Mouse (Mus musculus): ENCODE data around the gene Diexf. TPM values are rescaled to one million over a fixed set of nuclear protein-coding genes. Genes with fewer than 3 reads are reported as not detected.

Diexf gene
- total and polyA plus RNA-seq, 3 experiments = 7.3 to 10.2 (median 7.8) TPM

GRCm38 (mm10) chr1:193145101-193145500 is 15.0 kb upstream of the Diexf start:
- Histone ChIP-seq H3K27ac (no peak overlapping the region), H3K27me3 (ENCODE audit: control insufficient read depth, insufficient read depth, low read length) (no peaks in the 10 kb centered on the region), H3K4me3 (no peak overlapping the region), H3K79me2 (replicated peaks; ENCODE audit: control insufficient read depth, insufficient read depth, low read length) (no peaks in the 10 kb centered on the region), H3K36me3 (ENCODE audit: control insufficient read depth, insufficient read depth, low read length) (no peaks in the 10 kb centered on the region), H3K9ac (ENCODE audit: low read depth, low read length) (no peak overlapping the region), H3K4me1 (ENCODE audit: control insufficient read depth, insufficient read depth, low read length) (no peaks in the 10 kb centered on the region)
- WGBS = 56% methylated on average over 4 of the region's 4 CpGs
- intact Hi-C loops (cut with DNase I) = no loop called here
- TF ChIP-seq EP300 (IDR thresholded peaks at IDR 0.05; ENCODE audit: insufficient read depth, low read depth, low read length) (no peak), CTCF (IDR thresholded peaks at IDR 0.05) (no peak), POLR2A (IDR thresholded peaks at IDR 0.05; ENCODE audit: insufficient read depth, low read depth, low read length) (no peak)
- no peak for DNase-seq

- Histone ChIP-seq H3K27ac (no peak overlapping the region), H3K9ac (ENCODE audit: low read depth, low read length) (no peak overlapping the region), H3K4me3 (no peak overlapping the region), H3K79me2 (replicated peaks; ENCODE audit: control insufficient read depth, insufficient read depth, low read length) (no peaks in the 10 kb centered on the region), H3K27me3 (ENCODE audit: control insufficient read depth, insufficient read depth, low read length) (no peaks in the 10 kb centered on the region), H3K4me1 (ENCODE audit: control insufficient read depth, insufficient read depth, low read length) (no peaks in the 10 kb centered on the region), H3K36me3 (ENCODE audit: control insufficient read depth, insufficient read depth, low read length) (no peaks in the 10 kb centered on the region)
- TF ChIP-seq CTCF (IDR thresholded peaks at IDR 0.05) (no peak), POLR2A (IDR thresholded peaks at IDR 0.05; ENCODE audit: insufficient read depth, low read depth, low read length) (no peak), EP300 (IDR thresholded peaks at IDR 0.05; ENCODE audit: insufficient read depth, low read depth, low read length) (no peak)
- WGBS = 88% methylated on average over 6 of the region's 6 CpGs
- DNase-seq = no peak
- intact Hi-C loops (cut with DNase I) = no loop called here
Observed at GRCm38 (mm10) chr1:193144516-193144915, 14.4 kb upstream of the Diexf start.

- Histone ChIP-seq H3K9ac (ENCODE audit: low read depth, low read length) (no peak overlapping the region), H3K4me3 (no peak overlapping the region), H3K4me1 (ENCODE audit: control insufficient read depth, insufficient read depth, low read length) (no peaks in the 10 kb centered on the region), H3K36me3 (ENCODE audit: control insufficient read depth, insufficient read depth, low read length) (no peaks in the 10 kb centered on the region), H3K27me3 (ENCODE audit: control insufficient read depth, insufficient read depth, low read length) (no peaks in the 10 kb centered on the region), H3K79me2 (replicated peaks; ENCODE audit: control insufficient read depth, insufficient read depth, low read length) (no peaks in the 10 kb centered on the region), H3K27ac (no peak overlapping the region)
- WGBS = 87% methylated on average over 8 of the region's 8 CpGs
- TF ChIP-seq CTCF (IDR thresholded peaks at IDR 0.05) (no peak), EP300 (IDR thresholded peaks at IDR 0.05; ENCODE audit: insufficient read depth, low read depth, low read length) (no peak), POLR2A (IDR thresholded peaks at IDR 0.05; ENCODE audit: insufficient read depth, low read depth, low read length) (no peak)
- intact Hi-C loops (cut with DNase I) = no loop called here
- DNase-seq = no peak
Observed at GRCm38 (mm10) chr1:193142517-193143062, 12.5 kb upstream of the Diexf start.

GRCm38 (mm10) chr1:193141118-193141517 is 11.0 kb upstream of the Diexf start:
- H3K79me2 ChIP-seq (replicated peaks; ENCODE audit: control insufficient read depth, insufficient read depth, low read length) = no peaks in the 10 kb centered on the region
- WGBS = 56% methylated on average over 7 of the region's 7 CpGs
- intact Hi-C loops (cut with DNase I) = no loop called here
- no peak for DNase-seq
- no peaks in the 10 kb centered on the region for H3K4me1 ChIP-seq (ENCODE audit: control insufficient read depth, insufficient read depth, low read length)
- H3K4me3 ChIP-seq = no peak overlapping the region
- H3K27ac ChIP-seq = no peak overlapping the region
- no peaks in the 10 kb centered on the region for H3K36me3 ChIP-seq (ENCODE audit: control insufficient read depth, insufficient read depth, low read length)
- H3K9ac ChIP-seq (ENCODE audit: low read depth, low read length) = no peak overlapping the region
- TF ChIP-seq CTCF (IDR thresholded peaks at IDR 0.05) (no peak), EP300 (IDR thresholded peaks at IDR 0.05; ENCODE audit: insufficient read depth, low read depth, low read length) (no peak), POLR2A (IDR thresholded peaks at IDR 0.05; ENCODE audit: insufficient read depth, low read depth, low read length) (no peak)
- H3K27me3 ChIP-seq (ENCODE audit: control insufficient read depth, insufficient read depth, low read length) = no peaks in the 10 kb centered on the region

GRCm38 (mm10) chr1:193138669-193139068 is 8.6 kb upstream of the Diexf start:
- H3K36me3 ChIP-seq (ENCODE audit: control insufficient read depth, insufficient read depth, low read length) = no peaks in the 10 kb centered on the region
- H3K27me3 ChIP-seq (ENCODE audit: control insufficient read depth, insufficient read depth, low read length) = no peaks in the 10 kb centered on the region
- H3K9ac ChIP-seq (ENCODE audit: low read depth, low read length) = no peak overlapping the region
- DNase-seq = no peak
- 35% methylated on average over 3 of the region's 3 CpGs for WGBS
- no peaks in the 10 kb centered on the region for H3K79me2 ChIP-seq (replicated peaks; ENCODE audit: control insufficient read depth, insufficient read depth, low read length)
- intact Hi-C loops (cut with DNase I) = no loop called here
- H3K27ac ChIP-seq = no peak overlapping the region
- no peak overlapping the region for H3K4me3 ChIP-seq
- H3K4me1 ChIP-seq (ENCODE audit: control insufficient read depth, insufficient read depth, low read length) = no peaks in the 10 kb centered on the region
- TF ChIP-seq CTCF (IDR thresholded peaks at IDR 0.05) (no peak), EP300 (IDR thresholded peaks at IDR 0.05; ENCODE audit: insufficient read depth, low read depth, low read length) (no peak), POLR2A (IDR thresholded peaks at IDR 0.05; ENCODE audit: insufficient read depth, low read depth, low read length) (no peak)

GRCm38 (mm10) chr1:193138087-193138486 is 8.0 kb upstream of the Diexf start:
- Histone ChIP-seq H3K36me3 (ENCODE audit: control insufficient read depth, insufficient read depth, low read length) (no peaks in the 10 kb centered on the region), H3K4me1 (ENCODE audit: control insufficient read depth, insufficient read depth, low read length) (no peaks in the 10 kb centered on the region), H3K27me3 (ENCODE audit: control insufficient read depth, insufficient read depth, low read length) (no peaks in the 10 kb centered on the region), H3K9ac (ENCODE audit: low read depth, low read length) (no peak overlapping the region), H3K27ac (no peak overlapping the region), H3K79me2 (replicated peaks; ENCODE audit: control insufficient read depth, insufficient read depth, low read length) (no peaks in the 10 kb centered on the region), H3K4me3 (no peak overlapping the region)
- no peak for DNase-seq
- TF ChIP-seq EP300 (IDR thresholded peaks at IDR 0.05; ENCODE audit: insufficient read depth, low read depth, low read length) = no peak
- TF ChIP-seq CTCF (IDR thresholded peaks at IDR 0.05) = no peak
- no peak for TF ChIP-seq POLR2A (IDR thresholded peaks at IDR 0.05; ENCODE audit: insufficient read depth, low read depth, low read length)
- intact Hi-C loops (cut with DNase I) = no loop called here
- 24% methylated on average over 7 of the region's 7 CpGs for WGBS

All from heart, adult 2 months (tissue).